Mouse (Mus musculus): ENCODE results near the gene Snd1. TPM values are rescaled to one million over a fixed set of nuclear protein-coding genes. Genes with fewer than 3 reads are reported as not detected.

Snd1 gene
- total RNA-seq, 1 experiment: 343 TPM

DNA sequence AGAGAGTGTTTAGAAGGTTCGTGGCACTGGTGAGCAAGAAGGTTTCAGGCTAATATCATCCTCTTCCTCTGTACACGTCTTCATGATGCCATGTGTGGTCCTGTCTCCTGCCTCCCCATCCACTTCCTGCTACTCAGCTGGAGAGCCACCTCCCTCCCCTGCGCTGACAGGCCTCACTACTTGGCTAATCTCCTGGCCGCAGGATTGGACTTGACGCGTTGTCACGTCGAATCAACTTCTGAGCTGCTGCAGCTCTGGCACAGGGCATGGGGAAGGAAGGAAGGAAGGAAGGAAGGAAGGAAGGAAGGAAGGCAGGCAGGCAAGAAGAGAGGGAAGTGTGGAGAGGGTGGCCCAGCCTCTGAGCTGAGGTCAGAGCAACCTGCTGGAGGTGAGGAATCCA lies 404.4 kb downstream of the Snd1 start:
- no peak overlapping the region for H3K27ac ChIP-seq (ENCODE audit: insufficient read depth, low read depth, low read length, poor library complexity, severe bottlenecking)
- peaks cover 0 to 6% of the 10 kb centered on the region in 2 experiments; a peak in 1 of 4 replicates for H3K4me1 ChIP-seq (ENCODE audit: control insufficient read depth in 2 of 2, insufficient read depth in 2 of 2, low read length in 2 of 2, poor library complexity in 1 of 2)
- H3K4me3 ChIP-seq (ENCODE audit: insufficient read depth in 1 of 2, low read depth in 1 of 2, low read length in 2 of 2, poor library complexity in 1 of 2, severe bottlenecking in 1 of 2): no peak overlapping the region
- no peaks in the 10 kb centered on the region for H3K9me3 ChIP-seq (ENCODE audit: control insufficient read depth, insufficient read depth, low read depth, low read length)
- no peak for DNase-seq (ENCODE audit: low read depth, low spot score)
- peaks cover 18% of the 10 kb centered on the region; the same call in 1 of the 2 replicates for H3K36me3 ChIP-seq (ENCODE audit: control insufficient read depth, insufficient read depth, low read length, poor library complexity, severe bottlenecking)
- TF ChIP-seq CHD2 (IDR thresholded peaks at IDR 0.05; ENCODE audit: low read depth, low read length): no peak
- TF ChIP-seq ZC3H11A (IDR thresholded peaks at IDR 0.05; ENCODE audit: borderline replicate concordance, low read depth, low read length): no peak
- no peak for TF ChIP-seq ZNF384 (IDR thresholded peaks at IDR 0.05; ENCODE audit: low read depth, low read length)
- no peak for TF ChIP-seq MAFK (IDR thresholded peaks at IDR 0.05; ENCODE audit: insufficient read depth, low read depth, low read length)
- TF ChIP-seq HCFC1 (IDR thresholded peaks at IDR 0.05; ENCODE audit: borderline replicate concordance, insufficient read depth, low read length): no peak
- no peak overlapping the region for H3K9ac ChIP-seq (ENCODE audit: insufficient read depth, low read depth, low read length, poor library complexity, severe bottlenecking)
- in situ Hi-C loops (cut with MboI; ENCODE audit: low sequenced_read_pairs in 2 of 2, unreplicated experiment in 2 of 2): no loop called here

- H3K9me3 ChIP-seq (ENCODE audit: control insufficient read depth, insufficient read depth, low read depth, low read length): no peaks in the 10 kb centered on the region
- DNase-seq (ENCODE audit: low read depth, low spot score): no peak
- peaks cover 0 to 6% of the 10 kb centered on the region in 2 experiments; a peak in 1 of 4 replicates for H3K4me1 ChIP-seq (ENCODE audit: control insufficient read depth in 2 of 2, insufficient read depth in 2 of 2, low read length in 2 of 2, poor library complexity in 1 of 2)
- no peak overlapping the region for H3K9ac ChIP-seq (ENCODE audit: insufficient read depth, low read depth, low read length, poor library complexity, severe bottlenecking)
- no peak overlapping the region for H3K27ac ChIP-seq (ENCODE audit: insufficient read depth, low read depth, low read length, poor library complexity, severe bottlenecking)
- no peak for TF ChIP-seq MAFK (IDR thresholded peaks at IDR 0.05; ENCODE audit: insufficient read depth, low read depth, low read length)
- TF ChIP-seq CHD2 (IDR thresholded peaks at IDR 0.05; ENCODE audit: low read depth, low read length): no peak
- TF ChIP-seq ZC3H11A (IDR thresholded peaks at IDR 0.05; ENCODE audit: borderline replicate concordance, low read depth, low read length): no peak
- no peak for TF ChIP-seq HCFC1 (IDR thresholded peaks at IDR 0.05; ENCODE audit: borderline replicate concordance, insufficient read depth, low read length)
- no peak overlapping the region for H3K4me3 ChIP-seq (ENCODE audit: insufficient read depth in 1 of 2, low read depth in 1 of 2, low read length in 2 of 2, poor library complexity in 1 of 2, severe bottlenecking in 1 of 2)
- in situ Hi-C loops (cut with MboI; ENCODE audit: low sequenced_read_pairs in 2 of 2, unreplicated experiment in 2 of 2): no loop called here
- peaks cover 25% of the 10 kb centered on the region for H3K36me3 ChIP-seq (ENCODE audit: control insufficient read depth, insufficient read depth, low read length, poor library complexity, severe bottlenecking)
Measured at GRCm38 (mm10) chr6:28880909-28881308, 406.0 kb downstream of the Snd1 start.

GRCm38 (mm10) chr6:28883518-28883917 lies 408.6 kb downstream of the Snd1 start:
- Histone ChIP-seq H3K36me3 (ENCODE audit: control insufficient read depth, insufficient read depth, low read length, poor library complexity, severe bottlenecking) (peaks cover 29% of the 10 kb centered on the region), H3K4me3 (ENCODE audit: insufficient read depth in 1 of 2, low read depth in 1 of 2, low read length in 2 of 2, poor library complexity in 1 of 2, severe bottlenecking in 1 of 2) (no peak overlapping the region), H3K9me3 (ENCODE audit: control insufficient read depth, insufficient read depth, low read depth, low read length) (no peaks in the 10 kb centered on the region), H3K9ac (ENCODE audit: insufficient read depth, low read depth, low read length, poor library complexity, severe bottlenecking) (no peak overlapping the region), H3K4me1 (ENCODE audit: control insufficient read depth in 2 of 2, insufficient read depth in 2 of 2, low read length in 2 of 2, poor library complexity in 1 of 2) (no peaks in the 10 kb centered on the region), H3K27ac (ENCODE audit: insufficient read depth, low read depth, low read length, poor library complexity, severe bottlenecking) (no peak overlapping the region)
- in situ Hi-C loops (cut with MboI; ENCODE audit: low sequenced_read_pairs in 2 of 2, unreplicated experiment in 2 of 2): no loop called here
- TF ChIP-seq ZNF384 (IDR thresholded peaks at IDR 0.05; ENCODE audit: low read depth, low read length): no peak
- no peak for TF ChIP-seq CHD2 (IDR thresholded peaks at IDR 0.05; ENCODE audit: low read depth, low read length)
- TF ChIP-seq HCFC1 (IDR thresholded peaks at IDR 0.05; ENCODE audit: borderline replicate concordance, insufficient read depth, low read length): no peak
- TF ChIP-seq ZC3H11A (IDR thresholded peaks at IDR 0.05; ENCODE audit: borderline replicate concordance, low read depth, low read length): no peak
- no peak for TF ChIP-seq MAFK (IDR thresholded peaks at IDR 0.05; ENCODE audit: insufficient read depth, low read depth, low read length)
- no peak for DNase-seq (ENCODE audit: low read depth, low spot score)

DNA sequence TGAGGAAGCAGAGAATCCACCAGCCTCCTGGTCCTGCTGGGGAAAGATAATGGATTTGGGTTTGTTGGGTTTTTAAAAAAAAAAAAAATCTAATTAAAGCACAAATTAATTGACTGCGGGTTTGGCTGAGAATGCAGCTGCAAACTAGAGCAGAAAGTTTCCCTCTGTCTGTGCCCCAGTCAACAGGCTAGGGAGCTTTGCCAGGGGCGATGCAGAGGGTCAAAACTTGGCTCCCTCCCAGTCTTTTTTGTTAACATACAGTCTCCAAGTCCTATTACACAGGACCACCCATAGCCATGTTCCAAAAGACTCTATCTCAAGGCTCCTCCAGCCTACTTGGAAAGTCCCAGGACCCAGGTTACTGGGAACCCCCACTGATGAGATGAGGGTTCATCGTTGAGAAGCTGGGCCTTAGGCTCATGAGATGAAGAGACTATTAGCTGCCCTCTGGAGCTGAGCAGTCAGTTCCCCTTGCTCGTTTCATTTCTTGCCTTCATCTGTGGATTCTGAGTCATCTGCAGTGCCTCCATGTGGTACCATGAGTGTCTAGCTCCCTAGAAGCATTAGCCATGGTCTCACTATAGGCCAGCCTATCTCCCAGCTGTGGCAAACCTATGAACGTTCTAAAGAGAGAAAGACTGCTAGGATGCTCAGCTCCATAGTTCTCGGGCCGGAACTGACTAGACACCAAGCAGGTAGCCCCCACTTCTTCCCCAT lies 411.9 kb downstream of the Snd1 start:
- Histone ChIP-seq H3K4me1 (ENCODE audit: control insufficient read depth in 2 of 2, insufficient read depth in 2 of 2, low read length in 2 of 2, poor library complexity in 1 of 2) (no peaks in the 10 kb centered on the region), H3K4me3 (ENCODE audit: insufficient read depth in 1 of 2, low read depth in 1 of 2, low read length in 2 of 2, poor library complexity in 1 of 2, severe bottlenecking in 1 of 2) (no peak overlapping the region), H3K9ac (ENCODE audit: insufficient read depth, low read depth, low read length, poor library complexity, severe bottlenecking) (no peak overlapping the region), H3K9me3 (ENCODE audit: control insufficient read depth, insufficient read depth, low read depth, low read length) (no peaks in the 10 kb centered on the region), H3K36me3 (ENCODE audit: control insufficient read depth, insufficient read depth, low read length, poor library complexity, severe bottlenecking) (peaks cover 29% of the 10 kb centered on the region), H3K27ac (ENCODE audit: insufficient read depth, low read depth, low read length, poor library complexity, severe bottlenecking) (no peak overlapping the region)
- no peak for DNase-seq (ENCODE audit: low read depth, low spot score)
- no peak for TF ChIP-seq ZC3H11A (IDR thresholded peaks at IDR 0.05; ENCODE audit: borderline replicate concordance, low read depth, low read length)
- no peak for TF ChIP-seq MAFK (IDR thresholded peaks at IDR 0.05; ENCODE audit: insufficient read depth, low read depth, low read length)
- TF ChIP-seq ZNF384 (IDR thresholded peaks at IDR 0.05; ENCODE audit: low read depth, low read length): no peak
- TF ChIP-seq CHD2 (IDR thresholded peaks at IDR 0.05; ENCODE audit: low read depth, low read length): no peak
- no peak for TF ChIP-seq HCFC1 (IDR thresholded peaks at IDR 0.05; ENCODE audit: borderline replicate concordance, insufficient read depth, low read length)
- in situ Hi-C loops (cut with MboI; ENCODE audit: low sequenced_read_pairs in 2 of 2, unreplicated experiment in 2 of 2): no loop called here
